Mouse (Mus musculus) C2C12 (cell line): Measurements from ENCODE around the gene Usp21.

Experiments
- CTCF ChIP-seq: IDR thresholded peaks from one replicate; pipeline ENCODE4 v1.5.1; 2011; ENCODE audit not compliant: control insufficient read depth, insufficient read depth, insufficient read length
- MAX ChIP-seq: IDR thresholded peaks from one replicate; pipeline ENCODE4 v1.6.1; 2011; ENCODE audit warnings: mild to moderate bottlenecking, control low read depth
- MYOD1 ChIP-seq: IDR thresholded peaks from one replicate; pipeline ENCODE4 v1.6.1; 2011; ENCODE audit warnings: low read depth; ENCODE audit not compliant: control insufficient read depth, insufficient read length
- MYOG ChIP-seq: IDR thresholded peaks from one replicate; pipeline ENCODE4 v1.6.1; 2011; ENCODE audit not compliant: control insufficient read depth, insufficient read length; ENCODE audit errors: extremely low read depth
- USF1 ChIP-seq: IDR thresholded peaks from one replicate; pipeline ENCODE4 v1.6.1; 2011; ENCODE audit warnings: low read depth, mild to moderate bottlenecking, control low read depth, moderate library complexity

GRCm38 (mm10) chr1:171234126-171234525, 53.7 kb downstream of the Usp21 start, which contains the start of gene Fcer1g:
- TF ChIP-seq MYOG (no peak), CTCF (no peak), USF1 (no peak), MYOD1 (no peak), MAX (no peak)
